Mouse (Mus musculus): Measurements from ENCODE around the gene Anapc15-ps.

DNA sequence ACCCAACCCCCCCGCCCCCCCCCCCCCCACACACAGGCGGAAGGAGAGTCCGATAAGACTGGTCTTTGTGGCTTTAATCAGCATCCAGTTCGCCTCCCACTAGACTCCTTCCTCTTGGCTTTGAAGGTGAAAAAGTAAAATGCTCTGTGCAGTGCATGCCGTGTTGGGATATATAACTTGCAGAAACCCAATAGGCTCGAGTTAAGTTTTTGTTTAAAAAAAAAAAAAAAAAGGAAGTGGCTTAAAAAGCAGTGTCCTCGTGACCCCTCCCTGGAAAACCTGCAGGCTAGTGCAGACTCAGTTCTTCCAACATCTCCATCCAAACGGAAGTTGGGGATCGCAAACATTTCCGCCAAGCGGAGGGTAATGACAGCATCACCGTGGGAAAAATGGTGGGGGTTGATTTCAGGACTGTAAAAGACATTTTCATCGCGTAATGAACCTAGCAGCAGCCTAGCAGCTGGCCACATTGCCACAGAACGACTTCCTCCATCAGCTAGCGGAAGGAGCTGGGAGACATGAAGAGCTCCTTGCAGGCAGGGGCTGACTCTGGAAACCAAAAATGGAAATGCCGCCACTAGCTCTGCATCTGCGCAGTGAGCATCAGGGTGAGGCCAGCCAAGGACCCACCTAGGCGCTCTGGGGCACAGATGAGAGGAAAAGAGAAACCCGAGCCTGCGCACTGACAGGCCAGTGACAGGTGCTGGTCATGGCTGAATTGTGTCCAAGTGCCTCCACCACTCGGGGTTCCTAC lies 4.3 kb upstream of the Anapc15-ps start:
- TF ChIP-seq POLR2A (IDR thresholded peaks at IDR 0.05; ENCODE audit: control insufficient read depth, low read depth, low read length) (no peak), CTCF (IDR thresholded peaks at IDR 0.05; ENCODE audit: control insufficient read depth, insufficient read depth, insufficient replicate concordance, low read depth, low read length) (no peak)
